Mouse (Mus musculus) A20 (cell line): ENCODE measurements at regions not wholly inside any gene's neighbourhood (a gene's known extent, or its start where the extent isn't known, plus 50 kb on each side); places are given as distances from the start of the nearest gene placed in this dataset.
A peak's percentile ranks its signal among the peaks of the same experiment; 100 is the strongest.

Experiments used
- DNase-seq: peaks from one replicate; pipeline ENCODE4 v3.0.0-alpha.2; 2011; ENCODE audit warnings: low read depth, low spot score

DNA sequence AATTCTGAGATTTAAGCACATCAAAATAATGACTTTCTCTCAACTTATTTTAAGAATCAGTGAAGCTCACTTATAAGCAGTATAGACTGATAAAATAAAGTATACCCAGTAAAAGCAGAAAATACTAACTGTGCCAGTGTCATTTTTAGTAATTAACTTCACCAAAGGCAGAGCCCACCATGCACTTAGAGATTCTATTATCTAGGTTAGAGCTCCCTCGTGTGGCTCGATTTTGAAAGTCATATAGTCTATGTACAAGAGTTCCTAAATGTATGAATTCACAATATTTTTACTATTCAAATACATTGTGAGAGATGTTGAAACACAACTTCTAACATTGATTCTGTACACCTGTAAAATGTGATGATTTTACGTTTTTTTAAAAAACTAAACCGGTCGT is 589.3 kb downstream of the Kcnj3 start:
- peak; percentile 57 for DNase-seq

DNA sequence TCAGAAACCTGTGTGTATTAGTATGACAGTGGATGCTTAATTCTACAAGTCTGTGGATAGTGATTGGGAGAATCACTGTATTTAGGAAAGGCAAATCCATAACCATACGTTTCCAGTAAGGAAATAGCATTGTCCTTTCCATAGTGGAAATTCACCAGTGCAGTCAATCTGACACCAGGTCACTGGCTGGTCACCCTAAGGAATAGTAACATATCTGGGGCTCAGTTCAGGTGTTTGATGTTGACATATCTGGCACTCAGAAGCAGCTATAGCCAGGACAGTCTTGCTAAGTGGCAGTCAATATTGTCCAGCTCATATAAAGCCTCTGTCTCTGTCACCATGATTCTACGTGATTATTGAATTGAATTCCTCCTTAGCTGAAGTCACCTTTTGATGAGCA is 593.2 kb downstream of the Kcnj3 start:
- DNase-seq, result no peak
